Mouse (Mus musculus) liver, adult 2 months (tissue): ENCODE data around the gene Hivep2.

Experiments used
- CTCF ChIP-seq: fragments of 200-500 bp; IDR thresholded peaks from 2 replicates; pipeline ENCODE4 v1.5.1; 2011; ENCODE audit warnings: low read depth, low read length, control low read depth
- POLR2A ChIP-seq: fragments of 200-500 bp; IDR thresholded peaks from 2 replicates; pipeline ENCODE4 v1.6.1; 2011; ENCODE audit warnings: low read length, control low read depth; ENCODE audit not compliant: insufficient read depth; ENCODE audit errors: extremely low read depth

- TF ChIP-seq CTCF (no peak), POLR2A (no peak)
Observed at GRCm38 (mm10) chr10:14017338-14017737, 51.5 kb downstream of the Hivep2 start.
